Mouse (Mus musculus) gastrocnemius, adult 18-20 months (tissue): Measurements from ENCODE around the gene Parvb. TPM values are rescaled to one million over a fixed set of nuclear protein-coding genes. Genes with fewer than 3 reads are reported as not detected.

Experiments used
- DNase-seq: peaks from one replicate; pipeline ENCODE4 v3.0.0; 2021; ENCODE audit warnings: low spot score
- total RNA-seq, 2 experiments: library from RNA; stranded (reverse); gene quantifications; 2 replicates each; pipeline ENCODE4 v1.2.3; 2021

Gene Parvb
- total RNA-seq, 2 experiments from 2014 or later: 35.7 to 58.2 TPM

DNA sequence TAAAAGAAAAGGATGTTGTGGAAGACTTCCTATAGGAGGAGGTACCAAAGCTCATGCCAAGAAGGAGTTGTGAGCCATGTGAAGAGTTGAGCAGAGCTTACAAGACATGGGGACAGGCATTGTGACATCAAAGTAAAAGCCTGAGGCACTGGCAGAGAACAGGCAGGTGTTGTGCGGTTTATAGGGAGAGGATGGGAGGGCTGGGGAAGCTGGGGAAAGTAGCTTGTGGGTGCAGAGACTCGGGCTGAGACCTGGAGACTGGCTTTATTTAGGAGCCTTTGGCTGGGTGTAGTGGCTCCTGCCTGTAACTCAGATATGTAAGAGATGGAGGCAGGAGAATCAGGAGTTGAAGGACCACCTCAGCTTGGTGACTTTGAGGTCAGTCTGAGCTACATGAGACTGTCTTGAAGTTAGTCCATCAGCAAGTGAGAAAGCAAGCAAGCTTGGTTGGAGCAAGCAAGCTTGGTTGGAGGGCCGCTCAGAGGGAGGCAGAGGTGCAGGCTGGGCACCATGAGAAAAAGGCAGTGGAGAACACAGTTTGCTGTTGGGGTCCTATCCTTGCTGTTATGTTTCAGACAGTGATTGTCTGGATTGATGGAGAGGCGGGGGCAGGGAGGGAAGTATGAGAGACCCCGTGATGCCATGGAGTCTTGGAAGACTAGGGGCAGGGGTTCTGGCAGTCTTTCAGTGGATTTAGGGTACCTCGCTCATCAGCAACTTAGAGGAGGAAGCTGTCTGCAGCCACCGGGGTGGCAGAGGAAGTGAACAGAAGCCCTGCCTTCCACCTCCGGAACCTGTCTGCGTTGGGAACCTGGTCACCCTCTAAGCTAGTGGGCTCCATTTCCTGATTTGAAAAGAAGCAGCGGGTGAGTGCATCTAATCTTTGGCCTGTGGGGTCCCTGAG is 92.4 kb downstream of the Parvb start, which contains the start of gene Parvg:
Gene Parvg, plus strand, starts transcription at position 61 of the 904 bp plus-strand sequence.
- no peak for DNase-seq

DNA sequence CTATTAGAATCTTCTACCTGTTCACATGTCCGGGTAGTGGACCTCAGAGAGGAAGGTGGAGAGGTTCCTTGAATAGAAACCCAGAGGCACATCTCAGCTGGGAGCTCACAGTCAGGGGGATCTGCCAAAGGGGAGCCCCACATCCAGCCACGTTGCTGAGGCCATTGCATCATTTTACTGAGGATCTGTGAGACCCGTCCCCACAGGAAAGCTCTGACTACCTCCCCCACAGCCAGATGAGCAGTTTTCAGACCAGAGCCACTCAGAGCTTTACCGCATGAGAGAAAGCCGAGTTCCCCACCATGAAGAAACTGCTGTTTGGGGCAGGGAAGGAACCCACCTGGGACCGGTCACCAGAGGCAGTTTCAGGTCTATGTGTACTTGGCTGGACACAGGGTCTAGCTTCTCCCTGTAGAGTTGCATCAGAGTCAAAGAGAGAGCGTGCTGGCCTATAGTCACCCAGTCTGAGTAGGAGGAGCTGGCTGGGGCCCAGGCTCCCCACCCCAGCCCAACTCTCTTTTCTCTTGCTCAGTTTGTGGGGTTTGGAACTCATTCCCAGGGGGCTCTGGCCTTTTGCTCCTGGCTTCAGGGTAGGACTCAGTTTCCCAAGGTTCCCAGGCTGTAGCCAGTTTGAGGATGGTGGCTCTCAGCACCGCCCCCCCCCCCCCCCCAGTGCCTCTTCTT is 93.2 kb downstream of the Parvb start:
- DNase-seq: peak; percentile 29

DNA sequence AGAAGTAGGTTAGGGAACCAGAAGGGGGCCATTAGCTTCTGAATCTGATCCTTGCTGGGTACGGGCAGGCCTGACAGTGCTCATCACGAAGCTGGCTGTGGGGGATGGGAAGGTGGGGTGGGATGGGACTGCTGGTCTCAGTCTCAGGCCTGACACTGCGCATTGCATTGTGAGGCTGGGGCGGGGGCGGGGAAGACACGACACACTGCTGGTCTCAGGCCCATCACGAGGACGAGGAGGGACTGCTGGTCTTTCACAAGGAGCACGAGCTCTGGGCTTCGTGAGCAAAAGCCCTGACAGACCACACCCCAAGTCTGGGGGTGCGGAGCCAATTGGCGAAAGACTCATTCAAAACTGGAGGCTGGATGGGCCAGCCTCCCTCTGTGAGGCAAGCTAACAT is 93.9 kb downstream of the Parvb start:
- no peak for DNase-seq

DNA sequence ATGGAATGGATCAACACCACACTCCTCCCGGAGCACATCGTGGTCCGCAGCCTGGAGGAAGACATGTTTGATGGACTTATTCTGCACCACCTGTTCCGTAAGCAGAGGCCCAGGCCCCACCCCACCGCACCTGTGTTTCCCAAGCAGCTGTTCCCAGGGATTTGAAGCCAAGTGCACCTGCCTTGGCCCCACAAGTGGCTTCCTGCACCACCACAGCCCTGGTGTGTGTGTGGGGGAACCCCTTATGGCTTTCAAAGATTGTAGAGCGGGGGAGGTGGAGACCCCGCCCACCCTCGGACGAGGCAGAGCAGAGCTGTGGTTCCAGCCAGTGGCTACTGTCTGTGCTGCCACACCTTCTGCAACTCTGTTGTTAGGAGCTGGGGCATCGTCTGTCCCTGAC is 97.0 kb downstream of the Parvb start:
- DNase-seq: no peak

DNA sequence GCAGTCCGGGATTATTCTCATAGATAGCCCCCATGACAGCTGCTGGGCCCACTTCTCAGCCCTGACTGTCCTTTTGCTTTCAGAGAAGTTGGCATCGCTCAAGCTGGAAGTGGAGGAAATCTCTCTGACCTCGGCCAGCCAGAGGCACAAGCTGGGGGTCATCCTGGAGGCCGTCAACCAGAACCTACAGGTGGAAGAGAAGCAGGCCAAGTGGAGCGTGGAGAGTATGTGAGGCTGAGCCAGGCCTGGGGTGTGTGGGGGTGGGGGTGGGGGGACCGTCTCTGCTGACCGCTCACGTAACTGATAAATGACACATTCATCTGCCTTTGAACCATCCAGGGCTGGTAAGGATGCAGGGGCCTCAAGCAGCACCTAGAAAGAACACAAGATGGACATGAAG is 98.1 kb downstream of the Parvb start:
- DNase-seq: no peak

DNA sequence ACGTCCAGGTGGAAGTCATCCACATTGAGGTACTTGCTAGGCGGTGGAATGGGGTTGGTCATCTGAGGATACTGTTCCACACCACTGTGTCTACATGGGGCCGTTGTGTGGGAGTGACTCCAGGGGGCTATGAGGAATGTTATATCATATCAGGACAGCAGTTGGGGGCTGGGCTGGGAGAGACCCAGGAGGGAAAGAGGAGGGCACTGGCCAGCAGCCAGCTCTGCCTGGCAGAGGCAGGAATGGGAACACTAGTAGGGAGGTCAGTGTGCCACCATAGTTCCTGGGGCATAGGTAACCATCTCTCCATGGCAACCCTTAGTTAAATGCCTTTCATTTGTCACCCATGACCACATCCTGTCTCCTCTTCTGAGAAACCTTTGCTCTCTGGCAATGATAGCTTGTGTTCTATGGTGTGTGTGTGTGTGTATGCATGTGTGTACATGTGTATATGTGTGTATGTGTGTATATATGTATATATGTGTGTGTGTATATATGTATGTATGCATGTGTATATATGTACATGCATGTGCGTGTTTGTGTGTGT is 99.3 kb downstream of the Parvb start:
- DNase-seq: no peak

DNA sequence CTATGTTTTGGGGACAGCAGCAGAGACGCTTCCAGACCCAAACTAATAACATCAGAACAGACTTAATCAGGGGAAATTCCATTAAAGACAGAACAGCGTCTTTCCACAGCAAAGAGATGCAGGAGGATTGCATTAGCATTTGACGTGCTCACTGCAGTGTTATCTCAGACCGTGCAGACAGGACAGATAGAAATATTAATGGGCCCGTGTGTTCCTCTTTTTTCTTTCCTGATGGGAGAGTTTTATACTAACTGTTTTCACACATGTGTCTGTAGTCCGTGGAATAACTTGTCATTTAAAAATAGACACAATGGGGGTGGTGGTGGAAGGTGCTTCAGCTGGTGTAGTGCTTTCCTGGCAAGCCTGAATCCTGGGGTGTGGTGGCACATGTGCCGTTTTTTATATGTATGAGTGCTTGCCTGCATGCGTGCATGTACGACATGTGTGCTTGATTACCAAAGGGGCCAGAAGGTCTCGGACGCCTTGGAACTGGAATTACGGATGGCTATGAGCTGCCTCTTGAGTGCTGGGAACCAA is 104.5 kb downstream of the Parvb start:
- no peak for DNase-seq

DNA sequence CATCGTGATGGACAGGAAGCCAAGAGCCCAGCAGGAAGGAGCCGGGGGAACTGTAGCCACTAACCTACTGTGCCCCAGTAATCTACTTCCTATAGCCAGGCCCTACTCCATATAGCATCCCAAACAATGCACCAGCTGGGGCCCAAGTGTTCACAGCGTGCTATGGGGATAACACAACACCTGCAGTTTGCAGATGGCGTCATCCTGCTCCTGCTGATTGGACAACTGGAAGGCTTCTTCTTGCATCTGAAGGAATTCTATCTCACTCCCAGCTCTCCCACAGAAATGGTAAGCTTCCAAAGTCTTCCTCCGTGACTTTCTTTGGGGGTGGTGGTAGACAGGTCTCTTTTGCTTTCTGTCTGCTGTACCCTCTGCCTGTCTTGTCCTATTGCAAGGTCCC is 105.8 kb downstream of the Parvb start:
- DNase-seq: no peak

DNA sequence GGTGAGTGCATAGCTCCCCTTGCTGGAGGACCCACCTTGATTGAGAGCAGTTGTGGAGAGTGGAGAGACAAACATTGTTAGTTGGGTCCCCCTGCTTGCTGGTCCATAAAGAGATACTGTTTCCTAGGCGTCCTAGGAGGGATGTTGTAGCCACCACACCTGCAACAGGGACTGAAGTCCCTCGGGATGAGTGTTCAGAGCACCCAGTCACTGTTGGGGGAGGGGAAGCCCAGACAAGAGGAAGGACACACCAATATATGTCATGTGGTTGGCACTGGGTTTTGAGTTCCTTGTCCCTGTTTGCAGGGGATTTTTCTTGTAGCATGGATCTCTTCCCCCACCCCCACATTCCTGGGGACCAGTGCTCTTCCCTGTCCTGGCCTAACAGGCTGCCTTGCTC is 109.1 kb downstream of the Parvb start:
- no peak for DNase-seq

DNA sequence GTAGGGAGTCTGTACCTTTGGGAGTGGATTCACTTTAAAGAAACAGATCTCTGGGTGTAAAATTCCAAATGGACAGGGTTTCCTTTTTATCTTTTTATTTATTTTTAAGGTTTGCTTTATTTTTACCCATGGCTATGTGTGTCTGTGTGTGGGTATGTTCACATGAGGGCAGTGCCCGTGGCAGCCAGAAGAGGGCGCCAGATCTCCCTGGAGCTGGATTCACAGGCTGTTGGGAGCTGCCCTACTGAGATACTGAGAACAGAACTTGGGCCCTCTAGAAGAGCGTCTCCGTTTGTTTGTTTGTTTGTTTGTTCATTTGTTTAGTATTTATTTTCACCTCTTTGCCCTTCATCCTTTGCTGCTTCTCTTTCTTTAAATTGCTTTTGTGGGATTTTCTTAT is 116.9 kb downstream of the Parvb start:
- no peak for DNase-seq

DNA sequence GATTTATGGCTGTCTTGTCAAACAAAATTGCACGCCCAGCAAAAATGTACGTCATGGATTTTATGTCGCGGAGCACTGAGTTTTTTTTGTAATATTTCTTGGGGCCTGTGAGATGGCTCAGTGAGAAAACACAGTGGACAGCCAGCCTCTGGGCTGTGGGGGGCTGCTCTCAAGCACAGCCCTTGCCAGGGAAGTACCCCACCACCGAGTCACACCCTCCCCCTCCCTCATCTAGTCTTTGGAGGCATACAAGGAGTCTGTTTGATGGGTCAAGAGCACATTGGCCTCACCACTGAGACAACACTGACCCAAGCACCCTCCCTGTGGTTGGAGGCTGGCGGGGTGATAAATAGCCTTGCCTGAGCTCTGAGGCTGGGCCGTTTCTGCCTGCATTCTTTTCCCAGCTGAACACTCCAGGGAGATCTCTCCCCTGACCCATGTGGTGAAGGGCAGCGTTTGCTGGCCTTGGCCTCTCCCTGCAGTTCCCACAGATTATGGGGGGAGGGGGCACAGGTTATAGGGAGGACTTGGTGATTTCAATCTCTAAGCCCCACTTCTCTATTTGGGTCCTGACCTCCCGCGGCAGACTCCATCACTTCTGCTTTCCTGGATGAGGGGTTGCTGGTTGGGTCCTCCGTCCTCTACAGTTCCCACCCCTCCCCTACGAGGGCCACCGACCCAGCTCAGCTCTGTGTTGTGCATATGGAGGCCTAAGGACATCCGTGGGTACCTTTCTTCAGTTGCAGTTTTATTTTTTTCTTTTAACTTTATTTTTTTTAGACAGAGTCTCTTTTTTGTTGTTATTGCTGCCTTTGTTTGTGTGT is 118.3 kb downstream of the Parvb start:
- DNase-seq: no peak

DNA sequence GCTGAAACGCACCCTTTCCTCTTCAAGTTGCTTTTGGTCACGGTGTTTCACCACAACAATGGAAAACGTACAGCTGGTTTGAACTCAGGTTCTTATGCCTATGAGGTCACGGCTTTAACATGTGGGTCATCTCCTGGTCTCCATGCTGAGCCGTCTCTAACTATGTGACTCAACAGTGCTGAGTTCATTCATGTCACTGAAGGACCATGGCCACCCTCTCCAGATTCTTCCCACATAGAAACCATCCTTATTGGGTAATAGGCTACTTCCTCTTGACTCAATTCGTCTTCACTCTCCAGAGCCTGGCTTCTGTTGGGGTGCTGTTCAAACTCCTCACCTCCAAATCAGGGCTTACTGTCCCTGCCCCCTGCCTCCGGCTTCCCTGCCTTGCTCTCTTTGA is 119.5 kb downstream of the Parvb start:
- DNase-seq: no peak

DNA sequence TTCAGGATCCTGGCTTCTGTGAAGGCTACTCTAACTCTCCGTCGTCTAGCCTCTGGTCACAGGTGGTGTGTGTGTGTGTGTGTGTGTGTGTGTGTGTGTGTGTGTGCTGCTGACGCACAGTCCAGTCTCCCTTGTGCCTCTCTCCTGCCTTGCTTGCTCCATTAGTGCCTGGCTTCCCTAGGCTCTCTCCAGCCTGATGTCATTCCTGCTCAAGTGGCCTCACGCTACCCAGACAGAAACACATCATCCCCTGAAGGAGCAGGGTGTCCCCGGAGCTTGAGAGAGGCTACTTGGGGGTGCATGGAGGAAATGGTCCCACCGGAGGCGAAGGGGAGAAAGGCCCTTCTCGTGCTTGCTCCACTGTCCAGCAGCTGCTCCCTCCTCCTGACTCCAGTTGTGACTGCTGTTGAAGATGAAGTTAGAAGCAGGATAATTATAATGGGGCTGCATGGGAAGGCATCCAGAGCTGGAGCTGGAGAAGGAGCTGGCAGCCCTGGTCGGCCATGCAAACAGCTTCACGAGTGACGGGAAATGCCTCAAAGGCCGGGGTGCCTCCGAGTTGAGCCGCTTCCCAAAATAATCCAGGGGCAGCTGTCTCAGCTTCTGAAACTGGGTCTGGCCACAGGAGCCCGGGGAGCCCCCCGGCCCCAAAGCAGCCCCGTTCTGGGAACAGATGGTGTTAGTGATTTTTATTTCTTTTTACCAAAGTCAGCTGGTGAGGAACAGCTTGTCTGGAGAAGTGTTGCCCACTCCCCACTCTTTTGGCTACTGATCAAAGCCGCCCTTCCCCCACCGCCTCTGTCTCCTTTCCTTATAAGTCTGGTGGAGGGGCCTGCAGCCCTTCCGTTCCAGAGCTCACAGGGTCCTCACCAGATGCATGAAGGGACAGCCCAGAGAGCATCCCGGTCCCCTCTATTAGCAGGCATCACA is 120.3 kb downstream of the Parvb start:
- DNase-seq: no peak

DNA sequence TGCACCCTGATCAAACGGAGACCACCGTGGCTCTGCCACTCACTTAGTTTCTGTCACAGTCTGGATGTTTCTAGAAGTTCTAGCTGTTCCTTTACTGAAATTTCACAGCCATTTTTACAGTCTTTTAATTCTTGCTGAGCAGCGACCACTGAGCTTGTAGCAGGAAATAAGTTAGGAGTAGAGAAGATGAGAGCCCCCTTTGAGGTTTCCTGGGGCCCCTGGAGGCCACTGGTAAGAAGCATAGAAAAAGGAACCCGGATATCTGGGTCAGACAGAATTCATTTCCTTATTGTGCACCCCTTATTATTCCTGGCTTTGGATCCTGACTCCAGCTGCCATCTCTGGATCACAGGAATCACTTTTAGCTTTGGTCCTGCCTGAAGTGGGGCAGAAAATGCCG is 123.2 kb downstream of the Parvb start:
- no peak for DNase-seq

DNA sequence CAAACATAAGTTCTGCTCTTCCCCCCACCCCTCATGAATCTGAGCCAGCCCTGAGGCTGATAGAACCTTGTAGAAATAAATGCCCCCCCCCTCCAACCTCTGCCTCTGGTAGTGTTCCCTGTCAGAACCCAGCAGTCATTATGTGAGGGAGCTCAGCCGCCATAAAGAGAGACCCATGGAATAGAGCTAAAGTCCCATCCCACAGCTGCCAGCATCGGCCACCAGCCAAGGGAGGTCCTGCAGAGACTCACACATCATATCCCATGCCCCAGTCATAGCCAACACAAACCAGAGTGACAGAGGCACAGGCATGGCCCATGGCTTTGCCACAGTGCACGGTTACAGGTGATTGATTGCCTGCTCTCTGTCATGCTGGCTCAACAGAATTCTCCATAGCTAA is 132.9 kb downstream of the Parvb start:
- DNase-seq: no peak

Other genes starting within 250 kb of the Parvb start
- gene Efcab6, start 166.7 kb upstream of the Parvb start, total RNA-seq: 1 to 10 TPM; 5.0 to 6.7 TPM
- not detected for gene Sult4a1, start 126.3 kb upstream of the Parvb start, total RNA-seq
- under 1 TPM in 1 of 2 experiments, not detected in 1; 0.14 TPM for gene Pnpla5, start 108.9 kb upstream of the Parvb start, total RNA-seq
- 10 to 100 TPM in 1 of 2 experiments, 1 to 10 TPM in 1; 5.0 to 10.8 TPM for gene Pnpla3, start 64.2 kb upstream of the Parvb start, total RNA-seq
- 100 to 1,000 TPM; 174 to 210 TPM for gene Samm50, start 39.8 kb upstream of the Parvb start, total RNA-seq
- gene Parvg, start 92.0 kb downstream of the Parvb start, total RNA-seq: 1 to 10 TPM; 1.0 to 1.4 TPM
- gene Shisal1, start 215.1 kb downstream of the Parvb start, total RNA-seq: under 1 TPM; 0.38 to 0.57 TPM